Mouse (Mus musculus) cortical plate, adult 2 months (tissue): ENCODE data around the gene Meis2.

Experiments used
- CTCF ChIP-seq: fragments of 200-500 bp; IDR thresholded peaks from 2 replicates; pipeline ENCODE4 v1.5.1; 2011; ENCODE audit warnings: mild to moderate bottlenecking, control low read depth, low read length; ENCODE audit not compliant: insufficient read depth; ENCODE audit errors: extremely low read depth
- POLR2A ChIP-seq: fragments of 200-500 bp; IDR thresholded peaks from 2 replicates; pipeline ENCODE4 v1.6.1; 2011; ENCODE audit warnings: mild to moderate bottlenecking, low read length, control low read depth; ENCODE audit not compliant: insufficient read depth; ENCODE audit errors: extremely low read depth

- no peak for TF ChIP-seq CTCF
- no peak for TF ChIP-seq POLR2A
Observed at GRCm38 (mm10) chr2:115860141-115860480, 205.5 kb downstream of the Meis2 start.
